Mouse (Mus musculus): Measurements from ENCODE around the gene Gm20814. TPM values are rescaled to one million over a fixed set of nuclear protein-coding genes. Genes with fewer than 3 reads are reported as not detected.

Gm20814 gene
- polyA plus RNA-seq (2012; rRNA removed) = not detected in 2 replicates

DNA sequence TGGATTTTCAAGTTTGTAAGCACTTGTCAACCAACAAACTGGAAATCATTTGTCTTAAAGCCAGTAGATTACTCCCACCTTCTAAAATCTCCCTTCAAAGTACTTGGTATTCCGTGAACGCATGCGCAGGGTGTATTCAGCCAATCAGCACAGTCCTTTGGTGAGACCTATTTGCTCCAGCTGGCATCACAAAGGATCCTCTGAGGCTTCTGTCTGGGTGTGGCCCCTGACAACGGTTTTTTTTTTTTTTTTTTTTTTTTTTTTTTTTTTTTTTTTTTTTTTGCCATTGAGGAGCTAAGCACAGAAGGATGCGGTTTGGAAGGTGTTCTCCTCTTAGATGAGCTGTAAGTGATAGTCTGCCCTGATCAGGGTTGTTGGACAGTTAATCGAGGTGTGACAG is at the start of gene Gm20814:
Gene Gm20814, plus strand, starts transcription at position 301 of the 400 bp plus-strand sequence.

Data from colon, adult 2 months (tissue).